9 mouse cellular contexts compared by ENCODE assay signal in the genomic region with DNA sequence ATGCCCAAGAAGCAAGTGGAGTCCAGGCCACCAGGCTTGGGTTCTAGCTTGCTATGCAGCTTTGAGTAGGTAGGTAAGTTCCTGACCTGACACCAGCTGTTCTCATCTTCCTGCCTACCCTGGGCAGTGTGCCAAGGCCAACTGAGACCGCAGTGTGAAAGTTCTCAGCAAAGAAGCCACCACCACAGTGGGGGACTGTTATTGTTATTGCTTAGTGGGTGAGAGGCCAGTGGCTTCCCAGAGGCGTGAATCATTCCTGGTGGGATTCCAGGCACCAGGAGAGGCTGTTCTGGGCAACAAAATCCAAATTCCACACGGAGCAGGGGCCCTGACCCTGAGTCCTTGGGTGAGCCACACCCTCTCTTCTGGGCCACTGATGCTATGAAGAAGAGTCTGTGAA. TPM values are rescaled to one million over a fixed set of nuclear protein-coding genes. Genes with fewer than 3 reads are reported as not detected.
DNase-seq lines count a peak whose midpoint lies in the region; ATAC-seq and TF ChIP-seq lines count a peak whose summit lies in the region.
"Had no signal": no experiment of that assay in that cellular context is flagged by ENCODE, and none has a peak within 500 bp of the region (broad histone marks: within the 10 kb centered on the region; RNA-seq: fewer than 3 reads in every experiment).

No protein-coding gene starts in this region.

- no peak for TF ChIP-seq POLR2A in lung, adult 2 months (IDR thresholded peaks at IDR 0.05; ENCODE audit: borderline replicate concordance, extremely low read depth, low read depth, low read length)

- ATAC-seq in monocyte, adult 5-6 weeks (replicated peaks; ENCODE audit: insufficient number of reproducible peaks, low FRiP score, low TSS enrichment, poor library complexity, severe bottlenecking) = peak; percentile 51; the same call in 1 of the 2 replicates

- TF ChIP-seq CTCF in lung, adult 2 months (IDR thresholded peaks at IDR 0.05; ENCODE audit: insufficient read depth, low read length) = no peak

- intact Hi-C loops in gastrocnemius, postnatal 14 days (cut with DNase I; ENCODE audit: low total_unique reads) = no loop called here

- no peak overlapping the region for H3K4me3 ChIP-seq in lung, adult 2 months (replicated peaks; ENCODE audit: extremely low read depth, low read depth, low read length)

- DNase-seq in lung, adult 18-20 months = peak; percentile 20 to 32
- no peak for DNase-seq in lung, adult 2 months
- peak; percentile 89 for DNase-seq in NIH3T3 (ENCODE audit: low read depth)
- peak; percentile 47 for DNase-seq in gastrocnemius, postnatal 14 days
- DNase-seq in frontal cortex, postnatal 25 days (ENCODE audit: low spot score in 2 of 2) = no peak
- no peak for DNase-seq in left cerebral cortex, adult 11 months (ENCODE audit: low spot score)
- DNase-seq in embryo, embryonic 9.5 days (ENCODE audit: extremely low spot score) = no peak

- H3K4me1 ChIP-seq in lung, adult 2 months (ENCODE audit: control insufficient read depth, insufficient read depth, low read length) = no peaks in the 10 kb centered on the region; the same call in none of the 2 replicates

- 14% methylated on average over 3 of the region's 3 CpGs for WGBS in lung, adult 2 months

RNA-seq across cellular contexts. Expression of a gene that starts 19.8 kb away (rescaled TPM):
- polyA plus RNA-seq in lung, adult 2 months (2012; rRNA removed) = 71.4 and 97.6 TPM in 2 replicates
- total RNA-seq in gastrocnemius, postnatal 14 days (2021) = under 1 TPM; 0.27 to 0.39 TPM
- not detected in 3 replicates for total RNA-seq in monocyte, adult 5-6 weeks (2017)
- total RNA-seq: hematopoietic stem cell, adult 5-6 weeks had no signal

RNA-seq across cellular contexts. Expression of a gene that starts 50.8 kb away (rescaled TPM):
- polyA plus RNA-seq in lung, adult 2 months (2012; rRNA removed) = 2.4 and 105 TPM in 2 replicates
- 1 to 10 TPM in 1 of 2 experiments, under 1 TPM in 1; 0.91 to 1.5 TPM for total RNA-seq in gastrocnemius, postnatal 14 days (2021)
- total RNA-seq in monocyte, adult 5-6 weeks (2017) = 2.3 to 4.2 TPM (median 3.8 TPM) in 3 replicates

RNA-seq across cellular contexts. Expression of a gene that starts 52.6 kb away (rescaled TPM):
- not detected in 2 replicates for polyA plus RNA-seq in lung, adult 2 months (2012; rRNA removed)
- total RNA-seq in gastrocnemius, postnatal 14 days (2021) = not detected
- not detected in 3 replicates for total RNA-seq in monocyte, adult 5-6 weeks (2017)
- total RNA-seq: hematopoietic stem cell, adult 5-6 weeks had no signal

Comparison
In these comparisons a context has a peak if more than half of its experiments do, and no peak if none do; other contexts are left out.
1. DNase-seq: peak in lung, adult 18-20 months (2 of 2), NIH3T3 (single experiment) and gastrocnemius, postnatal 14 days (single experiment); none in lung, adult 2 months (single experiment), frontal cortex, postnatal 25 days (0 of 2), left cerebral cortex, adult 11 months (single experiment) and embryo, embryonic 9.5 days (single experiment).